Mouse (Mus musculus): ENCODE results near the gene Slc35a3. TPM values are rescaled to one million over a fixed set of nuclear protein-coding genes. Genes with fewer than 3 reads are reported as not detected.

The Slc35a3 gene
- polyA plus RNA-seq, 1 experiment from 2014 or later: 12.0 TPM

GRCm38 (mm10) chr3:116722980-116723379 is 10.3 kb upstream of the Slc35a3 start:
- no peak overlapping the region for H3K9ac ChIP-seq
- no peaks in the 10 kb centered on the region for H3K27me3 ChIP-seq (replicated peaks)
- no peaks in the 10 kb centered on the region for H3K36me3 ChIP-seq
- no peak overlapping the region for H3K27ac ChIP-seq
- H3K4me1 ChIP-seq: no peaks in the 10 kb centered on the region
- ATAC-seq: no peak
- H3K9me3 ChIP-seq (replicated peaks): no peaks in the 10 kb centered on the region
- WGBS (ENCODE audit: insufficient replicate concordance): 68% methylated on average over 4 of the region's 4 CpGs
- H3K4me2 ChIP-seq: no peak overlapping the region
- no peak overlapping the region for H3K4me3 ChIP-seq

GRCm38 (mm10) chr3:116718951-116719350 is 6.3 kb upstream of the Slc35a3 start:
- Histone ChIP-seq H3K27ac (no peak overlapping the region), H3K4me3 (no peak overlapping the region), H3K4me1 (no peaks in the 10 kb centered on the region), H3K36me3 (no peaks in the 10 kb centered on the region), H3K27me3 (replicated peaks) (no peaks in the 10 kb centered on the region), H3K4me2 (no peak overlapping the region), H3K9ac (no peak overlapping the region), H3K9me3 (replicated peaks) (no peaks in the 10 kb centered on the region)
- ATAC-seq: no peak
- 32% methylated on average over 3 of the region's 3 CpGs for WGBS (ENCODE audit: insufficient replicate concordance)

- H3K36me3 ChIP-seq: no peaks in the 10 kb centered on the region
- H3K9ac ChIP-seq: peak overlapping the region; percentile 91
- H3K4me2 ChIP-seq: peak overlapping the region; percentile 80
- H3K4me3 ChIP-seq: peak overlapping the region; percentile 76
- 28% methylated on average over 5 of the region's 5 CpGs for WGBS (ENCODE audit: insufficient replicate concordance)
- H3K27me3 ChIP-seq (replicated peaks): no peaks in the 10 kb centered on the region
- H3K4me1 ChIP-seq: peaks cover 34% of the 10 kb centered on the region
- no peak for ATAC-seq
- no peaks in the 10 kb centered on the region for H3K9me3 ChIP-seq (replicated peaks)
- no peak overlapping the region for H3K27ac ChIP-seq
Observed at GRCm38 (mm10) chr3:116713031-116713430, 400 bp upstream of the Slc35a3 start.

GRCm38 (mm10) chr3:116711624-116712435 is 801 bp downstream of the Slc35a3 start:
- peak; percentile 92 for ATAC-seq
- no peaks in the 10 kb centered on the region for H3K9me3 ChIP-seq (replicated peaks)
- H3K4me3 ChIP-seq: peak overlapping the region; percentile 76
- H3K27ac ChIP-seq: peak overlapping the region; percentile 90
- H3K4me1 ChIP-seq: peaks cover 34% of the 10 kb centered on the region
- no peaks in the 10 kb centered on the region for H3K27me3 ChIP-seq (replicated peaks)
- WGBS (ENCODE audit: insufficient replicate concordance): 2% methylated on average over 83 of the region's 85 CpGs
- H3K4me2 ChIP-seq: peak overlapping the region; percentile 80
- peak overlapping the region; percentile 91 for H3K9ac ChIP-seq
- H3K36me3 ChIP-seq: peaks cover 4% of the 10 kb centered on the region; the same call in 1 of the 2 replicates

- H3K4me2 ChIP-seq: peak overlapping the region; percentile 80
- H3K36me3 ChIP-seq: peaks cover 11% of the 10 kb centered on the region
- H3K27me3 ChIP-seq (replicated peaks): no peaks in the 10 kb centered on the region
- H3K4me1 ChIP-seq: peaks cover 41% of the 10 kb centered on the region
- WGBS (ENCODE audit: insufficient replicate concordance): 30% methylated on average over 9 of the region's 9 CpGs
- H3K4me3 ChIP-seq: peak overlapping the region; percentile 76
- peak overlapping the region; percentile 91 for H3K9ac ChIP-seq
- H3K9me3 ChIP-seq (replicated peaks): no peaks in the 10 kb centered on the region
- peak overlapping the region; percentile 90 for H3K27ac ChIP-seq
- peak; percentile 70 for ATAC-seq
Observed at GRCm38 (mm10) chr3:116710941-116711340, 1.7 kb downstream of the Slc35a3 start.

GRCm38 (mm10) chr3:116705637-116706204 is 6.9 kb downstream of the Slc35a3 start:
- H3K4me2 ChIP-seq: no peak overlapping the region; the same call in 1 of the 2 replicates
- peaks cover 48% of the 10 kb centered on the region for H3K4me1 ChIP-seq
- 81% methylated on average over 1 of the region's 1 CpGs for whole genome bisulfite sequencing (ENCODE audit: insufficient replicate concordance)
- 0 out of 2 replicates have a peak overlapping the region, but pooled peaks have one; percentile 31 for H3K27ac ChIP-seq
- no peak overlapping the region for H3K4me3 ChIP-seq
- no peaks in the 10 kb centered on the region for H3K9me3 ChIP-seq (replicated peaks)
- peaks cover 20% of the 10 kb centered on the region for H3K36me3 ChIP-seq
- ATAC-seq: peak; percentile 77
- no peak overlapping the region for H3K9ac ChIP-seq
- H3K27me3 ChIP-seq (replicated peaks): no peaks in the 10 kb centered on the region

GRCm38 (mm10) chr3:116703835-116704234 is 8.8 kb downstream of the Slc35a3 start:
- Histone ChIP-seq H3K27ac (no peak overlapping the region), H3K36me3 (peaks cover 20% of the 10 kb centered on the region), H3K4me3 (no peak overlapping the region), H3K9me3 (replicated peaks) (no peaks in the 10 kb centered on the region), H3K4me2 (no peak overlapping the region), H3K9ac (no peak overlapping the region), H3K27me3 (replicated peaks) (no peaks in the 10 kb centered on the region), H3K4me1 (peaks cover 35% of the 10 kb centered on the region)
- WGBS (ENCODE audit: insufficient replicate concordance): 83% methylated on average over 5 of the region's 5 CpGs
- no peak for ATAC-seq

GRCm38 (mm10) chr3:116702647-116703272 is 9.9 kb downstream of the Slc35a3 start:
- Histone ChIP-seq H3K9ac (no peak overlapping the region), H3K4me3 (no peak overlapping the region), H3K9me3 (replicated peaks) (no peaks in the 10 kb centered on the region), H3K36me3 (peaks cover 20% of the 10 kb centered on the region), H3K27me3 (replicated peaks) (no peaks in the 10 kb centered on the region), H3K4me1 (peaks cover 36% of the 10 kb centered on the region), H3K4me2 (no peak overlapping the region), H3K27ac (no peak overlapping the region)
- 62% methylated on average over 1 of the region's 1 CpGs for WGBS (ENCODE audit: insufficient replicate concordance)
- no peak for ATAC-seq

- peaks cover 43% of the 10 kb centered on the region for H3K4me1 ChIP-seq
- no peaks in the 10 kb centered on the region for H3K27me3 ChIP-seq (replicated peaks)
Observed at GRCm38 (mm10) chr3:116701601-116702000, 11.0 kb downstream of the Slc35a3 start.

GRCm38 (mm10) chr3:116698786-116699185 is 13.8 kb downstream of the Slc35a3 start:
- Histone ChIP-seq H3K4me3 (no peak overlapping the region), H3K27me3 (replicated peaks) (no peaks in the 10 kb centered on the region), H3K4me1 (peaks cover 40% of the 10 kb centered on the region), H3K9ac (no peak overlapping the region), H3K4me2 (no peak overlapping the region), H3K27ac (no peak overlapping the region), H3K9me3 (replicated peaks) (no peaks in the 10 kb centered on the region), H3K36me3 (peaks cover 6% of the 10 kb centered on the region)
- ATAC-seq: no peak
- WGBS (ENCODE audit: insufficient replicate concordance): 81% methylated on average over 2 of the region's 2 CpGs

More at GRCm38 (mm10) chr3:116701601-116702000, 11.0 kb downstream of the Slc35a3 start:
- Histone ChIP-seq H3K36me3 (peaks cover 14% of the 10 kb centered on the region), H3K4me2 (no peak overlapping the region), H3K9ac (no peak overlapping the region), H3K27ac (no peak overlapping the region), H3K4me3 (no peak overlapping the region), H3K9me3 (replicated peaks) (no peaks in the 10 kb centered on the region)
- WGBS (ENCODE audit: insufficient replicate concordance): 89% methylated on average over 4 of the region's 4 CpGs
- ATAC-seq: no peak

- peak overlapping the region; percentile 93 for H3K27ac ChIP-seq
- WGBS (ENCODE audit: insufficient replicate concordance): 64% methylated on average over 2 of the region's 2 CpGs
Observed at GRCm38 (mm10) chr3:116695666-116695985, 17.0 kb downstream of the Slc35a3 start.

More at GRCm38 (mm10) chr3:116695666-116695985, 17.0 kb downstream of the Slc35a3 start:
- Histone ChIP-seq H3K27me3 (replicated peaks) (no peaks in the 10 kb centered on the region), H3K9me3 (replicated peaks) (no peaks in the 10 kb centered on the region), H3K4me2 (peak overlapping the region; percentile 59), H3K4me3 (no peak overlapping the region), H3K4me1 (peaks cover 42% of the 10 kb centered on the region), H3K9ac (peak overlapping the region; percentile 42; the same call in 1 of the 2 replicates), H3K36me3 (peaks cover 25% of the 10 kb centered on the region)
- no peak for ATAC-seq
